Mouse (Mus musculus): Measurements from ENCODE around the gene Ift20.
"Not testable (repeated sequence)": the region's sequence is repeated elsewhere in the genome, so short reads cannot be mapped to it uniquely, and the experiment has no call there.

DNA sequence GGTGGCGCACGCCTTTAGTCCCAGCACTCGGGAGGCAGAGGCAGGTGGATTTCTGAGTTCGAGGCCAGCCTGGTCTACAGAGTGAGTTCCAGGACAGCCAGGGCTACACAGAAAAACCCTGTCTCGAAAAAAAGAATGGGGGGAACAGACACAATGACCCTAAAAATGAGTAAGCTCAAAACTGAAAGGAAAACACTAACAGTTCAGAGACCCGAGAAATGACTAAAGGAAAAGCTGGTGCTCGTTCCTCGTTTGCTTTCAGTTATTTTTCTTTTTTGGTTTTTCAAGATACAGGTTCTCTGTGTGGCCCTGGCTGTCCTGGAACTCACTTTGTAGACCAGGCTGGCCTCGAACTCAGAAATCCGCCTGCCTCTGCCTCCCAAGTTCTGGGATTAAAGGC, 4.6 kb upstream of the Ift20 start:
- not testable (repeated sequence) for TF ChIP-seq TAL1, GATA1 (IDR thresholded peaks at IDR 0.05; ENCODE audit: low read length)

All from erythroblast, embryonic 14.5 days (primary cell).